Mouse (Mus musculus) testis, adult 2 months (tissue): Measurements from ENCODE around the gene Gm42674. TPM values are rescaled to one million over a fixed set of nuclear protein-coding genes. Genes with fewer than 3 reads are reported as not detected.

Source experiments
- H3K27ac ChIP-seq: fragments of 200-500 bp; 2 replicates; pipeline ENCODE4 v1.5.1; 2012; ENCODE audit warnings: low read depth, low read length; ENCODE audit not compliant: control insufficient read depth, insufficient read depth
- H3K27me3 ChIP-seq: fragments of 200-500 bp; 2 replicates; pipeline ENCODE4 v1.6.1; 2012; ENCODE audit warnings: mild to moderate bottlenecking, low read length, moderate library complexity; ENCODE audit not compliant: control insufficient read depth, insufficient read depth
- H3K36me3 ChIP-seq: fragments of 200-500 bp; 2 replicates; pipeline ENCODE4 v1.6.1; 2012; ENCODE audit warnings: mild to moderate bottlenecking, low read length; ENCODE audit not compliant: control insufficient read depth, insufficient read depth
- H3K4me1 ChIP-seq: fragments of 200-500 bp; 2 replicates; pipeline ENCODE4 v1.6.1; 2012; ENCODE audit warnings: low read length; ENCODE audit not compliant: control insufficient read depth, insufficient read depth
- H3K4me3 ChIP-seq: fragments of 200-500 bp; 2 replicates; pipeline ENCODE4 v1.5.1; 2012; ENCODE audit warnings: low read depth, mild to moderate bottlenecking, low read length, moderate library complexity, mixed read lengths; ENCODE audit not compliant: control insufficient read depth
- CTCF ChIP-seq: fragments of 200-500 bp; IDR thresholded peaks from 2 replicates; pipeline ENCODE4 v1.5.1; 2012; ENCODE audit warnings: low read depth, mild to moderate bottlenecking, inconsistent platforms, low read length, moderate library complexity; ENCODE audit not compliant: control insufficient read depth, insufficient read depth, insufficient replicate concordance
- POLR2A ChIP-seq: fragments of 200-500 bp; IDR thresholded peaks from 2 replicates; pipeline ENCODE4 v1.6.1; 2012; ENCODE audit warnings: low read depth, mild to moderate bottlenecking, inconsistent platforms, low read length, moderate library complexity; ENCODE audit not compliant: control insufficient read depth
- polyA plus RNA-seq: library from polyadenylated mRNA; depleted of rRNA; stranded (reverse); fragments of >200 nt; gene quantifications from 2 replicates; pipeline ENCODE4 v1.2.3, GENCODE M21; 2012

Gene Gm42674
- polyA plus RNA-seq, 1 experiment = not detected

GRCm38 (mm10) chr3:90613461-90614147 lies 11.9 kb downstream of the Gm42674 start:
- H3K4me3 ChIP-seq = peak overlapping the region; percentile 50
- 0 out of 2 replicates have a peak overlapping the region, but pooled peaks have one; percentile 0 for H3K27ac ChIP-seq

GRCm38 (mm10) chr3:90614148-90614530 lies 12.4 kb downstream of the Gm42674 start:
- TF ChIP-seq CTCF (no peak), POLR2A (no peak)
- H3K36me3 ChIP-seq = no peaks in the 10 kb centered on the region
- peaks cover 3% of the 10 kb centered on the region for H3K4me1 ChIP-seq
- no peak overlapping the region for H3K27ac ChIP-seq
- H3K27me3 ChIP-seq = no peaks in the 10 kb centered on the region
- H3K4me3 ChIP-seq = no peak overlapping the region

More at GRCm38 (mm10) chr3:90613461-90614147, 11.9 kb downstream of the Gm42674 start:
- no peak for TF ChIP-seq POLR2A
- Histone ChIP-seq H3K4me1 (peaks cover 3% of the 10 kb centered on the region), H3K27me3 (no peaks in the 10 kb centered on the region), H3K36me3 (no peaks in the 10 kb centered on the region)

GRCm38 (mm10) chr3:90614611-90615251 lies 13.0 kb downstream of the Gm42674 start:
- H3K36me3 ChIP-seq = no peaks in the 10 kb centered on the region
- H3K4me3 ChIP-seq = no peak overlapping the region
- no peak overlapping the region for H3K27ac ChIP-seq
- TF ChIP-seq POLR2A (no peak), CTCF (no peak)
- H3K27me3 ChIP-seq = no peaks in the 10 kb centered on the region
- H3K4me1 ChIP-seq = peaks cover 3% of the 10 kb centered on the region

- Histone ChIP-seq H3K36me3 (no peaks in the 10 kb centered on the region), H3K4me3 (no peak overlapping the region), H3K4me1 (peaks cover 3% of the 10 kb centered on the region), H3K27me3 (no peaks in the 10 kb centered on the region), H3K27ac (no peak overlapping the region)
- TF ChIP-seq POLR2A = no peak
- TF ChIP-seq CTCF = peak; percentile 59; the same call in 1 of the 2 replicates
These were observed 13.7 kb downstream of the Gm42674 start for GRCm38 (mm10) chr3:90615415-90615814.

- TF ChIP-seq POLR2A (no peak), CTCF (no peak)
- Histone ChIP-seq H3K4me1 (peaks cover 3% of the 10 kb centered on the region), H3K27me3 (no peaks in the 10 kb centered on the region), H3K36me3 (no peaks in the 10 kb centered on the region), H3K4me3 (no peak overlapping the region), H3K27ac (no peak overlapping the region)
These were observed 14.2 kb downstream of the Gm42674 start for GRCm38 (mm10) chr3:90615911-90616310.

- Histone ChIP-seq H3K36me3 (no peaks in the 10 kb centered on the region), H3K4me1 (peaks cover 3% of the 10 kb centered on the region), H3K27ac (no peak overlapping the region), H3K27me3 (no peaks in the 10 kb centered on the region), H3K4me3 (no peak overlapping the region)
- TF ChIP-seq POLR2A (no peak), CTCF (no peak)
These were observed 15.9 kb downstream of the Gm42674 start for GRCm38 (mm10) chr3:90617586-90617985.

GRCm38 (mm10) chr3:90621552-90621951 lies 19.8 kb downstream of the Gm42674 start:
- no peak for TF ChIP-seq POLR2A
- H3K4me3 ChIP-seq = no peak overlapping the region
- no peaks in the 10 kb centered on the region for H3K27me3 ChIP-seq
- H3K4me1 ChIP-seq = peaks cover 2% of the 10 kb centered on the region; the same call in 1 of the 2 replicates
- H3K27ac ChIP-seq = no peak overlapping the region
- H3K36me3 ChIP-seq = no peaks in the 10 kb centered on the region
